Mouse (Mus musculus) lung, postnatal 10 days (tissue): ENCODE data around the gene Ccdc57.
A peak's percentile ranks its signal among the peaks of the same experiment; 100 is the strongest.

Experiments used
- DNase-seq: peaks from one replicate; pipeline ENCODE4 v3.0.0; 2021

Gene Ccdc57

DNA sequence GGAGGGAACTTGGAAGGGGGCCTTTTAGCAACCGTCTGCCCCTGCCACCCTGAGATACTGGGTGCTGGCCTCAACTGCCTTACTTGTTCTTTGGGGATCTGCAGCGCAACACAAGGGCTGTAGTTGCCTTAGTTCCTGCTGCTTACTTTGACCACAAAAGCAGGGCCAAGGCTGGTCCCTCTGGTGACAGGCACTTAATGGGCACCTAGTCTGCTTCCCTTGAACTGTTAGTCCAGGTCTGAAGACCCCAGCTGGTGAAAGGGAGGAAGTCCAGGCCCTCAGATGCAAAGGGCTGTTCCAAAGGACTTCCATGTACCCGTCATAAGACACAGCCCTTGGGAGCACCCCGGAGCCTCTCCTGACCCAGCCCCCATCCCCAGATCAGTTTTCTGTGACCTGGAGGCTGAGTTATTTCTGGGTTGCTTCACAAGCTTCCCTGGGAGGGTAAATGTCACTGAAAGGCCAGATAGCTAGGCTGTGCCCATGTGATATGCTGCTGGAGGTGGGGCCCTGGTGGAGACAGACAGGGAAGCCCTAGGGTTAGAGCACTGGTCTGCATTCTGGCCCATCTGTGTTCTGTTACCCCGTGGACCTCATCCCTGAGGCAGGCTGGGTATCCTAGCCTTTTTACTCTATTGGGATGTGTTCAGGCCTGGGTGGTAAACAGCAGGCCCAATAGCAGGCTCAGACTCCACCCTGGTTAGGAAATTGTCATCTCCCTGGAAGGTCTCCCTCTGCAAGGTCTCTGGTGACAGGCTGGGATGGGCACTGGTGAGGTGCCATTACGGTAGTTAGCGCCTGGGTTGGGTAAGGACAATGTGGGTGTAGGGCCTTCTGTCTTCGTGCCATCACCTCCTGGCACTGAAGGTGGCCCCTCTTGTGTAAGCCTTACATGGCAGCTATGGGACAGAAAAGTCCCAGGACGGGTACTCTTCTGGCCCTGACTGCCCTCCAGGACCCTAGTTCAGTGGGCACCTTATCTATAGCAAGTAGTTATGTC lies 19.4 kb upstream of the Ccdc57 start:
- no peak for DNase-seq

DNA sequence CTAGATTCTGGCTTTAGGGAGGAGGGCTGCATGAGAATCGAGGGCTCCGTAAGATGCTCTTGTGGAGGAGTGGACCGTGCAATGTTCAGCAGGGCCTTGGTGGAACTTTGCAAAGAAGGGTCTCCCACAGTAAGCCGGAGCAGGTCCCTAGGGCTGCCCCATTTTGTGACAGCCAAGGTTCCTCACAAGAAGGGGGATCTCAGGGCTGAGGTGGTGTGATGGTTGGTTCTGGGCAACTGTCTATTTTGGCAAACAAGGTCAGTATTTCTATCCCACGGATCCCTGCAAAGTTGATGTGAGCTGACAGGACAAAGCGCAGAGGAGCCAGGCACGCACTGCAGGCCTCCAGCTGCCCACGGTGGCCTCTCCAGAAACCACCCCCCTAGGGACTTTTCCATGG lies 18.6 kb upstream of the Ccdc57 start:
- DNase-seq: no peak

DNA sequence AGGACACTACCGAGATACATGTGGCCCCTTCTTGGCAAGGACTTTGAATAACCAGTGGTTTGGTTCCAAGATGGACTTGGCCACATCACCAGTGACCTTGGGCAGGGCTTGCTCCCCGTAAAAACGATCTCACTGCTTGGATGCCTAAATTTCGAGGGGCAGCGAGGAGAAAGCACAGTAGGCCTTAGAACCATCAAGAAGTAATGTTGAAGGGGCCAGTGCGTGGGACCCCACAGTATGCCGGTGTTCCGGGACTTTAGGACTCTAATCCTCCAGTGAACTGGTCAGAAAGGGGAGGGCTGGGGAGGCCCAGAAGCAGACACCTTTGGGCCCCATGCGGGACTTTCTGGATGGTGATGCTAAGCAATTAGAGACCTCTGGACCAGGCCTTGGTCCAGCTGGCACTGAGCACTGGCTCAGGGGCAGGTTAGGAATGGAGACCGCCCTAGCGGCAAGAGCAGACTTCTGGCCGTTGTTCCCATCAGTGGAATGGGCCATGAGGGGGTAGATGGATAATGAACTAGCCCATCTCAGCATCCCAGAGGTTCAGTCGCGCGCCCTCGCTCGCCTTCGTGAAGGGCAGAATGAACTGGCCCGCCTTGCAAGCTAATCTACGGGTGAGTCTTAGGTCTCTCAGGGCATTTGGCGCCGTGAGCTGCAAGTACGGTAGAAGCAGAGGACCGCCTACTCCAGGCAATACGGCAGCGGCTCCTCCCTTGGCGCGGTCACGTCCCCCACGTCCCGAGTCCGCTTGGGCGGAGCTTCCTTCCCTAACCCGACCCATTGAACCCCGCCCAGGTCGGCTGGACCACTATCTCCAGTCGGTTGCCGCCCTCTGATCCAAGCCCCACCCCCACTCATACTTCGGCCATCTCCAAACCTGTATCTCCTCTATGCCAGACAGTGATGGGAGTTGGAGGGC lies 17.9 kb upstream of the Ccdc57 start:
- peak; percentile 95 for DNase-seq

DNA sequence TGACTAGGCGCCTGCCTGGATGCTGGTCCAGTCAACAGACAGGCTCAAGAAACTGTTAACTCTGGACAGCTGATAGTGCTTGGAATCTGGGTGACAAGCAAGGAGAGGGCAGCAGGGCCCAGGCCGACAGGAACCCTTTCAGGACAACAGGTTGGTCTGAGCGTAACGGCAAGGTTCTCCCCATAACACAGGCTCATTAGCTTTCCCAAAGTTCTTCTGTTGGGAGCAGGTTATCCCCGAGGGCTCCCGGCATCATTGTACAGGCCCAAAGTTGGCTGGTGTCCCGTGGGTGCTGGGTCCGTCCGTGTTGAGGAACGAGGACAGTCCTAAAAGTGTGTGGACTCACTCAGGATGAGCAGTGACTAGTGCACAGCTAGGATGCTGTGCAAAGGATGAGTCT lies 17.2 kb upstream of the Ccdc57 start:
- DNase-seq: no peak

DNA sequence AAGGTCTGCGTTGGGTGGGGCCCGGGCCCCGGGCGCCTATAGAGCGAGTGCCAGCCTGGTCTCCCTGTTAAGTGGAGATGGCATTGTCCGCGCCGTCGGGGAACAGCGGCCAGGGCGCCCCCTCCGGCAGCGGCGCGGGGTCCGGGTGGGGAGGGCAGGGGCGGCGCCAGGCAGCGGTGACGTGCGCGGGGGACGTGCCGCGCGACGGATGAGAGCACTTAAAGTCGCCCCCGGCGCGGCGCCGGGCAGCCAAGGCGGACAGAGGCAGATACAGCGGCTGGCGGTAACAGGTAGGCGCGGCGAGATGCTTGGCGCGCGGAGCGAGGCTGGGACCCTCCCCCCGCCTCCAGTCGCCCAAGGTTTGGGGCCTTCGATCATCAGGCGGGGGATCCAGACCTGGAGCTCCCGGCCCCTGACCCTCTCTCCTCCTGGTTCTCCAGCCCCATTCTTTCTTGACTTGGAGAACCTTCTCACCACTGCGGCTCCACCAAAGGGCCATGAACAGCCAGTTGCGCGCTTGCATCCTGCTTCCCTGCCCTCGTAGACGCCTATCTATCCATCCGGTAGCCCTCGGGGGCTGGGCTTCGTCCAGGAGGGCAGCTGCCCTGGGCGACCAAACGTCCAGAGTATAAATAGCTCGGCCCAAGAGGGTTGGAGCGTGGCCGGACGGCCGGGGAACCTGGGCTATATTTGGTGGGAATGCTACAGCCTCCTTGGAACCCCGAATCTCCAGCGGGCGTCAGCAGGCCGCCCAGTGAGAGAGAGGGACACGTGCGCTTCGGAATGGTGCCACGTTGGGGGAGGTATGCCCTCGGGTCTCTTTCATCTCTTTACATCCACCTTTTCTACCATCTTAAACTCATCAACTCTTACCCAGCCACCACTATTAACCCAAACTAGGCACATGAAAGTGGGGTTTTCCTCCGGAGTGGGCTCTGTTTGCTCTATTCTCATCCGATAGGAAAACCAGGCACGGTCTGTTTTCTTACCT lies 16.5 kb upstream of the Ccdc57 start:
- DNase-seq: peak; percentile 47

DNA sequence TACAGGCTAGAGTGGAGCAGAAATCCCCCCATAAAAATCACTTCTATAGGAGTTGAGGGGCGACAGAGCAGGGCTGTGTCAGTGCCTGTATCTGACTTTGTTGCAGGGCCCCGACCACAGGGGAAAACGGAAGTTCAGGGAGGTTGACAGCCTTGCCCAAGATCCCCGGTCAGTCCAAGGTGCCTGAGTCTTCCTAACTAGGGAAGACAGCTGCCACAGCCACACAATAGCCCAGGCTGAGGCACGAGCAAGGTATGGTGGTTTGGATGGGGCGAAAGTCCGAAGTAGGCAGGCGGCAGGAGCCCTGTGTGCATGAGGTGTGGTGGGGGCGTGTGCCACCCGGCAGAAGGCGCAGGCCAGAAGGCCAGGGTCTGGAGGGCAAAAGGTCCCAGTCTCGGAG lies 15.7 kb upstream of the Ccdc57 start, which contains the start of gene Slc16a3:
Gene Slc16a3 (plus strand): TSS at position 153 of the 400 bp plus-strand sequence.
- no peak for DNase-seq

DNA sequence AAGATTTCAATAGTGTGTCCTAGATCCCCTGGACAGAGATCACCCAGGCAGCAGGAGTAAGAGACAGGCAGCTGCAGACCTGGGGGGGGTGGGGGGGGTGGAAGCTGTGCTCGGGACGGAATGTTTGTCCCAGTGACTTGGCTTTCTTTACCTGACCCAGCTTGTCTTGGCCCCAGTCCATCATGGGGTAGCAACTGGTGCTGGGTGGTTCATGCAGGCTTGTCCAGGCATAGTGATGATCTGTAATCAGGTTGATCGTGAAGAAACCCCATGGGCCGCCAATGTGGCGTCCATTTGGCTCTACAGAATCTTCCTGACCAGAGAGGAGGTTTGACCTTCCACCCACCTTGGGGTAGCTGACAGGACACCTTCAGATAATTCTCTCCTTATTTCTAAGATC lies 13.3 kb upstream of the Ccdc57 start:
- DNase-seq: no peak

DNA sequence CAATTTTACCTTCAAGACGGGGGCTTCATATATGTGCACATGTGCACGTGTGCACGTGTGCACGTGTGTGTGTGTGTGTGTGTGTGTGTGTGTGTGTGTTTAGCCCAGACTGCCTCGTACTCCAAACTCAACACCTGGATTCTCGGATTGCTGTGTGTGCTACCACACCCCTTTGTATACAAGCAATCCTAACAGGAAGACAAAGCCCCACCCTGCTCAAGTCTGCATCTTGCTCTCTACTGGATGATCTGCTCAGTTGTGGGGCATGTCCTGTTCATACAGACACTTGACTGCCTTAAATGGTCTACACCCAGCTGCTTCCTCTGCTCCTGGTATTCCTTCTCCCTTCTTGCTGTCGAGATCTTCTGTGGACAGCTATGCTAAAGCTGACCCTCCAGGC lies 12.6 kb upstream of the Ccdc57 start:
- DNase-seq: no peak

DNA sequence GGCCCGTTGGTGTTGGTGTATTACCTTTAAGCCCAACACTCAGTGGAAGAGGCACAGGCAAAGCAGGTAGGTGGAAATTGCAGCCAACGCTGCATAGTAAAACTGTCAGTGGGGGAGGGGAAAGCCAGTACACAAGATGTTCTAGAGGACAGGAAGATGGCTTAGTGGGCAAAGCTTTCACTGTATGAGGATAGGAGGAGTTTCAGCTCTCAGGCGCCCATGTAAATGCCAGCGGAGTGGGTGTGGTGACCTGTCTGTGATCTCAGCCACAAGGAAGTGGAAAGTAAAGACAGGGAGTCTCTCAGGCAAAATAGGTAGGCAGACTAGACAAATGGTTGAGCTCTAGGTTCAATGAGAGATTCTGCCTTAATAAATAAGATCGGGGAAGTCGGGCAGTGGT lies 8.3 kb upstream of the Ccdc57 start:
- DNase-seq: no peak

DNA sequence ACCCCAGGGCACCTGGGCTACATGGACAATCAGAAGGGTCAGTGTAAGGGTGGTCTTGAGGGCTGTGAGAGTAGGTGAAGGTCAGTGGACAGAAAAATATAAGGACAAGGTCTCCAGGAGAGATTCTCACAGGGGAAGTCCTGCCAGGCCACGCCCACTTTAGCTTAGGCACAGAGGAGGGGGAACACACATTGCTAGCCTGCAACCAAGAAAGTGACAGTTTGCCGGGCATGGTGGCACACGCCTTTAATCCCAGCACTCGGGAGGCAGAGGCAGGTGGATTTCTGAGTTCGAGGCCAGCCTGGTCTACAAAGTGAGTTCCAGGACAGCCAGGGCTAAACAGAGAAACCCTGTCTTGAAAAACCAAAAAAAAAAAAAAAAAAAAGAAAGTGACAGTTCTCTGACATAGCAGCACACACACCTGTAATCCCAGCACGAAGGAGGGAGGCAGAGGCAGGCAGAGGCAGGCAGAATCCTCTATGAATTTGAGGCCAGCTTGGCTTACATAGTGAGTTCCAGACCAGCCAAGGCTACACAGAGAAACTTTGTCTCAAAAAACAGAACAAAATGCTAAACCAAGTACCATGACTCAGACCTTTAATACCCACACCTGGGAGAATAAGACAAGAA lies 7.2 kb upstream of the Ccdc57 start:
- no peak for DNase-seq

DNA sequence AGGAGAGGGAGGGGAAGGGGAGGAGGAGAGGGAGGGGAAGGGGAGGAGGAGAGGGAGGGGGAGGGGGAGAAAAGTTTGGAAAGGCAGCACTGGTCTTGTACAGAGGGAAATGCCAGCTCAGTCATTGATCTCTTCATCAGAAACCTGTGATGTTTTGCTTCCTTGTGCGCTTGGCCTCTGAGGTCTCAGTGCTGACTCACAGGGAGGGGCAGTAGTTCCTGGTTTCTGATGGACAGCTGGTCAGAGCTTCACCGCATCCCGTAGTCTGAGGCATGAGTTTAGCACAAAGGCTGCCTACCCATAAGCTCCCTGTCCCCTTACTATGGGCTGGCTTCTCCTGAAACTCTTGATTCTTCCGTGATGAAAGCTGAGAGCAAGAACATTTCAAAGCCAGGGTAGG lies 6.1 kb upstream of the Ccdc57 start:
- DNase-seq: no peak

DNA sequence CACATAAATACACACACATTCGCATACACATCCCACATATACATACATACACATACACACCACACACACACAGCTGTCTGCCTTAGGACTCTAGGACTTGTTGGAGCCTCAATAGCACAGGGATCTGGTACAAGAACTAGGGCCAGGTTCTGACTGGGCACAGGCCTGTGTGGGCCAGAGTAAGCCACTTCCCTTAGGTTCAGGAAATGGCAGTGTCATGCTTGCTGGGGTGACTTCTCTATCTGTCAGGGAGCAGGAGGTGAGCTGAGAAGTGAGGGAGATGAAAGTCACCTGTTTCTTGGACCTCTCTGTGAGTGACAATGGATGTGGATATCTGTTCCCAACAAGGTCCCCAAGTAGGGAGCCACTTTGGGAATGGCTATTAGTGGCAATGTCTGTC lies 5.3 kb upstream of the Ccdc57 start:
- DNase-seq: no peak

DNA sequence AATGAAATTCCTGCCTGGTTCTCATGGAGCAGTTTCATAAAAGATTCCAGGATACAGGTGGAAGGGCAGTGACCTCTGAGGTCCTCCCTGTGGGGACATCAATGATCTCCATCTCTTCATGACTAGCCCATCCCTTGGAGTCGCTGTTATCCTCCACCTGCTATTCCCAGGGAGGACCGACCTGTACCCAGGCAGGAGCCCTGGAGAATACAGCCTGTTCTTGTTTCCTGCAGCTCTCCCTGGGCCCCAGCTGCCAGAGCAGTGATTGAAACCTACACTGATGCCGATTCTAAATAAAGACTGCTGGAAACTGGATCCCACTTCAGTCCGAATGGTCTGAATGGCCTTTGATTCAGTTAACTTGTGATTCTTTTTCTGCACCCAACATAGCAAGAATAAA lies 1.2 kb downstream of the Ccdc57 start:
- no peak for DNase-seq

DNA sequence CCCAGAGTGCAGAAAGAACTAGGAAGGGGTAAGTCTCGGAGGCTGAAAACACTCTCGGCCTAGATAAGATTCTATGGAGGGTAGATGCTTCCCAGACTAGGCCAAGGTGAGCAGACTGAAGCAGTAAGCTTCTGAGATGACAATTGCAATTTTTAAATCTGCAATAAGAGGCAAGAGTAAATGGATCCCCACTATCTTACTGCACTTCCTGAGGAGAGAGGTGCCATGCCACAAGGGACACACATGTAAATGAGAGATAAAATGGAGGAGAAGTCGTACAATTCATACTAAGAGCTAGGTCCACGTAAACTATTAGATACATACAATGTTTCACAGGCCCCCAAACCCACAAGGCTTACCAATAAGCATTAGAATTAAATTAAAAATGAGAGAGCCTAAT lies 4.2 kb downstream of the Ccdc57 start:
- DNase-seq: no peak

DNA sequence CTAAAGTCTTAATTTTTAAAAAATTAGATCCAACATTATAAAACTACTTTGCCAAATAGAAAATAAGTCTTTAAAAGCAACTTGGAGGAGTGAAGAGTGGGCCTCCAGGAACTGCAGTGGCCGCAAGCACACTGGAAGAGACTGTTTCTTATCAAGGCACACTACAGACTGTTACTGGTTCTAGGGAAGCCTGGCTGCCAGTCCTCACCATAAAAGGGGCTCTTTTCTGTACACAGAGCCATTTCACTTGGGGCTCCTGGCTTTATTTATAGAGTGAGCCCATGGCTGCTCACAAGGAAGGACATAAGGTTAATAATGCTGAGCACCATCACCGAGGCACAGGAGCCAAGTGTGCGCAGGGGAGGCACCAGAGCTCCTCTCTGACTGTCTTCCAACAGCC lies 10.1 kb downstream of the Ccdc57 start:
- DNase-seq: no peak

DNA sequence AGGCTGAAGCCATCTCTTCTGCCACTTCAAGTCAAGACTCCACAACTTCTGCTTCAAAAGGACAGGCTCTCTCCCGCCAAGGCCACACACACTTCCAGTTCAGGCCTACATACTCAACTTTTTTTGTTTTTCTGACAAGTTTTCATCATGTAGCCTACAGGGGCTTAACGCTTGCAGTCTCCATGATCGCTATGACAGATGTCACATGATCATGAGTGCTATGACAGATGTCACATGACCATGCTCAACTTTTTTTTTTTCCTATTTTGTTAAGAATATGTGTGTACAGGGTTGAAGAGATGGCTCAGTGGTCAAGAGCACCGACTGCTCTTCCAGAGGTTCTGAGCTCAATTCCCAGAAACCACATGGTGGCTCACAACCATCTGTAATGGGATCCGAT lies 14.9 kb downstream of the Ccdc57 start:
- DNase-seq: no peak

DNA sequence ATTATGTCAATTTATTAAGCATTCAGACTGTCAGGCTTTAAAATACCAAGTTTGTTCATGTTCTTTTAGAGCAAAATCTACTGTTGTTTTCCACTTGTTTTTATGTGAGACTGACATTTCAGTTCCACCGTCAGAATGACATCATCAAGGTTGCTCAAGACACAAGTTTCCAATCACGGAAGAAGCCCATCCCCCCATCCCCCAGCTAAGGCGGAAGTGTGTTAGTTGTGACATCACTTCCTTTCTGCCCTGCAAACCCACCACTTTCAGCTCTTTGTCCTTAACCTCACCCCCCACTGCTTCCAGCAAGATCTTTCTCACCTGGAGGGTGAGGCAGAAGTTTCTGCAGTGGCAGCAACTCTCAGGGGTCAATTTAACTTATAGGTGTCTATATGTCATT lies 16.2 kb downstream of the Ccdc57 start:
- no peak for DNase-seq

DNA sequence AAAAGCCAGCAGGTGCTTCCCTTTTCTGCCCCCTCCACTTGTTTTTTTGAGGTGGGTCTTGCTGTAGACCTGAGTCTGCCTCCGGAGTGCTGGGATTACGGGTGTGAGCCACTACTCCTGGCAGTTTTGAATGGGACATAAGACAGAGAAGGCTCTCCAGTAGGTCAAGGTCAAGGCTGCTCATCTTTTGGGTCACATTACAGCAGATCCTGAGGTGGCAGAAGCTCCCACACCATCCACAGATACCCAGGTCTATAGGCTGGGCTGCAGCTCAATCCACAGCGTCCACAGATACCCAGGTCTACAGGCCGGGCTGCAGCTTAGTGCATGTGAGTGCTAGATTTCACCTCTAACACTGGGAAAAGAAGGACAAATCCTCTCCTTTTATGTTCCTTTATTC lies 18.9 kb downstream of the Ccdc57 start:
- no peak for DNase-seq

DNA sequence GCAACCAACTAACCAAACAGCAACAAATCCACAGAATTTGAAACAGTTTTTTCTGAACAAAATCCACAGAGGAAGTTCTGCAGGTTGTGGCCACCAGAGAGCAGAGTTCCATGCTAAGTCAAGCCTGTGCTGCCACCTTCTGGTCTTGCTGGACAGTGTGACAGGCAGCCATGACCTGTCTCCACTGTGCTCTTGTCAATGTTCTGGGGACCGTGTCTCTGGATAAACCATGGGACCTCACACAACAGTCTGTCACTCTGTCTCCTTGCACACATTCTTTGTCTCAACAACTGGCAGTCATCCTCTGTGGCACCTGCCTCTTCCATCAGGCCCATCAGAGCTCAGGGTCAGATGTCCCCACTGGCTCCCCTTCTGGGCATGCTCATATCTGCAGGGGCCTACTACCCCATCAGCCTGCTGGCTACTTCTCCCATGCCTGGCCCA lies 27.2 kb downstream of the Ccdc57 start:
- DNase-seq: peak; percentile 91

DNA sequence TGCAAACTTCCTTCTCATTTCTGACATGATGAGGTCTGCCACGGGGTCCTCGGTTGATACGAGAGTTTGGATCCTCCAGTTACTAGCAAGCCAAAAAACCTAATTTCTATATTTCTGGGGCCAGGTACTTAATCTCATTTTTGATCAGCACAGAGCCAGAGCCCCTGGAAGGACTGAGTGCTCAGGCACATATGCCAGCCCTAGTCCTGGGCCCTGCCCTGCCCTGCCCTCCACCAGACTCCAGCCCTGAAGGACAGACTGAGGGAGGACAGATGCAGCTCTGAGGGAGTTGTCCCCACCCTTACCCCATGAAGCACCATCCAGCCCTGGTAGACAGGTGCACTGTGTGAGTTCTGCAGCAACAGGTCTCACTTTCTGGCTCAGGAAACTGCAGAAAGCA lies 28.1 kb downstream of the Ccdc57 start:
- no peak for DNase-seq

DNA sequence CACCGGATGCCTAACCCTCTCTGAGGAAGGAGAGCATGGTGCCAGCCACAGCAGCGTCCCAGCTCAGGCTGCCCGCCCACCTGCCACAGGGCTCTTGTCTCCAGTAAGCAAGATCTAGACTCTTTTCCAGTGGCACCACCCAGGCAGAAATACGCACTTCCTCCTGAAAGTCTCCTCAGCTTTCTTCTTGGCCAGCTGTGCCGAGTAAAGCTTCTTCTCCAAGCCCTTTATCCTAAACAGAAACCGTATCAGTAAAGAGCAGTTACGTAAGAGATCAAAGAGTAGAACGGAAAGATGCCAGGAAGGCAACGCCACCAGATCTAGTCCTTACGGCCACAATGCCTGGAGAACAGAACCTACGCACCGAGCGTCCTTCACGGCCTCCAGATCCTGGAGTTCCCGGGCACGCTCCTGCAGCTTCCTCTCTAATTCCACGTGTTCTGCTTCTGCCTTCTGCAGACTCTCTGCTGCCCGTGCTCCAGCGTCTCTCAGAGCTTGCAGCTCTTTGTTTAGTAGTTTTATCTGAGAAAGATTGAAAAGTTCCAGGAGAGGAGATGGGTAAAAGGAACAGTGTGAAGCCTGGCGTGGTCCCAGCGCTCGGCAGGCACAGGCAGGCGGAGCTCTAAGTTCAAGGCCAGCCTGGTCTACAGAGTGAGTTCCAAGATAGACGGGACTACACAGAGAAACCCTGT lies 29.4 kb downstream of the Ccdc57 start:
- no peak for DNase-seq
